Mouse (Mus musculus): ENCODE data around the gene Hoxd10.

DNA sequence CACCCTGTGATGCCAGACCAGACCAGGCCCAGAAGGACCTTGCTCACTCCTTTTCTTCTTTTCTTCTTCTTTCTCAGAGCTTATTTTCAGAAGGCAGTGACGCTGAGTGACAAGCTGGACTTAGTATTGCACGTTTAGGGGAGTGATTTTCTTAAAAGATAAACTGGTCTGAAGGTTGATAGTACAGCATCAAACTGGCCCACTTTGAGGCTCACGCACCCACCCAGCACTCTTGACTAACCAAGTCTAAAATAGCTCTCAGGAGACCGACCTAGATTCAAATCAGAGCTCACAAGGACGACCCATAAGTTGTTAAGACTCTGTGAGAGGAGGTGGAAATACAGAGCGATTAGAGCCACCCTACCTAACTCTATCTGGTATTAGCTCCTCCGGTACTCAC, 25.3 kb upstream of the Hoxd10 start:
- TF ChIP-seq CTCF (IDR thresholded peaks at IDR 0.05; ENCODE audit: low read depth) (no peak), EP300 (optimal IDR thresholded peaks at IDR 0.05) (no peak)
